Comparison of ENCODE assay signal across 8 mouse cellular contexts in the genomic region with DNA sequence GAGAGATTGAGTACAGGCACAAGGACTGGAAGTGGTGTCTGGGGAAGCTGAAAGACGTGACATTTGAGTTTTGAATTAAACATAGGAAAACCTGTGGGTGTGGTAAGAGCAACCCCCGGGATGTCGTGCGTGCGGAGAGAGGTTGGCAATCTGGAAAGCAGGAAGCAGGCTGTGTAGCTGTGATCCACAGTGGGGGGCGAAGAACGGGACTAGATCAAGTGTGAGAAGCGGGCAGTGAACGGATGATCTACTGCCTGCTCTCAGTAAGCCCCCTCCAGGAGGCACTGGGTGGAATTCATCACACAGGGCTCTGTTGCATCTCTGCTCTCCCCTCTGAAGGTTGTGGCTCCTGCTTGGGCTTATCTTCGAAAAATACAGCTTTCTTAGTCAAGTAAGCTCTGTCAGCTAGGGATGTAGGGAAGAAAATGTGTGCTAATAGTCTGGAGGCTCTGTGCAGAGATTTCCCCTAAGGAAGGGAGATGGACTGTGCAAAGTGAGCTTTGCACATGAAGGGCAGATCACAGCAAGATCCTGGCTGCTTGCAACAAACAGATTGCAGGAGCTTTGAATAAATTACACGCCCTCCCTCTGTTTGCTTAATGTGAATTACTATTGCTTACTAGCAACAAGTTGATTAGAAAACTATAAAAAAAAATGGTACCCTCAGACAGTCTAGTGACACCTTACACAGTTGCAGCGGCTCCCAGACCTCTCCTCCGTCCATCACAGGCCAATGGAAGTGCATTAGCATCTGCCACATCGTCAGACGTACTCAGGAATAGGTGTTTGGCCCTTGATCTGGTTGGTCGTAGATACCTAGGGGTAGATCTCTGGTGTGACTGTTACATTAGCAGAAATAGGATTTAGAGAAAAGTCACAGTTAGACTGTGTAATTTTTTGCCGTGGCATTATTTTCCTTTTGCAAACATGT.
A peak's percentile ranks its signal among the peaks of the same experiment; 100 is the strongest.
DNase-seq lines count a peak whose midpoint lies in the region; ATAC-seq lines count a peak whose summit lies in the region.

No protein-coding gene starts in this region.

- H3K27me3 ChIP-seq in heart, embryonic 12.5 days (replicated peaks), result no peaks in the 10 kb centered on the region
- no peaks in the 10 kb centered on the region for H3K27me3 ChIP-seq in hindbrain, embryonic 10.5 days (ENCODE audit: insufficient read depth, poor library complexity, severe bottlenecking)
- H3K27me3 ChIP-seq in neural tube, embryonic 11.5 days (ENCODE audit: control insufficient read depth, insufficient read depth, low read length), result no peaks in the 10 kb centered on the region

- peaks cover 10% of the 10 kb centered on the region; the same call in 1 of the 2 replicates for H3K4me1 ChIP-seq in heart, embryonic 12.5 days (replicated peaks)
- peaks cover 15% of the 10 kb centered on the region for H3K4me1 ChIP-seq in hindbrain, embryonic 10.5 days (replicated peaks)
- peaks cover 8% of the 10 kb centered on the region; the same call in 1 of the 2 replicates for H3K4me1 ChIP-seq in neural tube, embryonic 11.5 days (ENCODE audit: control insufficient read depth, insufficient read depth, low read length)

- H3K27ac ChIP-seq in heart, embryonic 12.5 days (ENCODE audit: poor library complexity, severe bottlenecking), result no peak overlapping the region; the same call in 1 of the 2 replicates
- no peak overlapping the region for H3K27ac ChIP-seq in hindbrain, embryonic 10.5 days
- no peak overlapping the region for H3K27ac ChIP-seq in neural tube, embryonic 11.5 days (ENCODE audit: low read depth, low read length)

- no peak for DNase-seq in heart, adult 8-10 months (ENCODE audit: low spot score)
- peak; percentile 69 to 82 for DNase-seq in cerebellum, adult 18-20 months
- DNase-seq in hindbrain, embryonic 10.5 days (ENCODE audit: low spot score), result peak; percentile 4
- peak; percentile 16 for DNase-seq in neural tube, embryonic 11.5 days (ENCODE audit: low spot score)
- DNase-seq in natural killer cell, adult 2 months (ENCODE audit: low spot score in 2 of 2), result no peak
- no peak for DNase-seq in heart, postnatal 25 days (ENCODE audit: low spot score)

- no peaks in the 10 kb centered on the region for H3K9me3 ChIP-seq in heart, embryonic 12.5 days (replicated peaks)
- H3K9me3 ChIP-seq in hindbrain, embryonic 10.5 days, result no peaks in the 10 kb centered on the region
- no peaks in the 10 kb centered on the region for H3K9me3 ChIP-seq in neural tube, embryonic 11.5 days (ENCODE audit: control insufficient read depth, low read length)

- no peak overlapping the region; the same call in 1 of the 2 replicates for H3K4me3 ChIP-seq in heart, embryonic 12.5 days
- peak overlapping the region; percentile 44 for H3K4me3 ChIP-seq in hindbrain, embryonic 10.5 days
- H3K4me3 ChIP-seq in neural tube, embryonic 11.5 days (ENCODE audit: low read depth, low read length), result no peak overlapping the region

- intact Hi-C loops in heart, postnatal 25 days (cut with DNase I), result loop anchor here (5.0 kb wide), 3 partner anchors 481 to 931 kb away; no protein-coding TSS in a partner anchor

- WGBS in heart, embryonic 12.5 days, result 24% methylated on average over 17 of the region's 17 CpGs
- WGBS in hindbrain, embryonic 10.5 days, result 20% methylated on average over 17 of the region's 17 CpGs
- WGBS in neural tube, embryonic 11.5 days, result 23% methylated on average over 17 of the region's 17 CpGs

- ATAC-seq in heart, embryonic 12.5 days (ENCODE audit: insufficient number of reproducible peaks, low FRiP score), result no peak
- ATAC-seq in neural tube, embryonic 11.5 days (ENCODE audit: insufficient read depth, low FRiP score, low TSS enrichment), result peak; percentile 52; the same call in 1 of the 2 replicates
- no peak for ATAC-seq in activated CD4-positive, CD25-positive, alpha-beta regulatory T cell, adult 4 months

- peak overlapping the region; percentile 37; the same call in 1 of the 2 replicates for H3K9ac ChIP-seq in heart, embryonic 12.5 days
- H3K9ac ChIP-seq in neural tube, embryonic 11.5 days (ENCODE audit: low read length), result no peak overlapping the region

- no peaks in the 10 kb centered on the region for H3K36me3 ChIP-seq in heart, embryonic 12.5 days
- no peaks in the 10 kb centered on the region for H3K36me3 ChIP-seq in hindbrain, embryonic 10.5 days
- H3K36me3 ChIP-seq in neural tube, embryonic 11.5 days (ENCODE audit: control insufficient read depth, insufficient read depth, low read length), result no peaks in the 10 kb centered on the region

- peak overlapping the region; percentile 70 for H3K4me2 ChIP-seq in heart, embryonic 12.5 days
- H3K4me2 ChIP-seq in neural tube, embryonic 11.5 days (ENCODE audit: low read depth), result no peak overlapping the region

Comparison
In these comparisons a context has a peak if more than half of its experiments do, and no peak if none do; other contexts are left out.
1. DNase-seq: peak in cerebellum, adult 18-20 months (2 of 2), hindbrain, embryonic 10.5 days (single experiment) and neural tube, embryonic 11.5 days (single experiment); none in heart, adult 8-10 months (single experiment), natural killer cell, adult 2 months (0 of 2) and heart, postnatal 25 days (single experiment).